Mouse (Mus musculus): Measurements from ENCODE around the gene Slx4ip.

Slx4ip gene

GRCm38 (mm10) chr2:137064513-137064912 lies 173.5 kb downstream of the Slx4ip start:
- no peak for DNase-seq (ENCODE audit: low spot score in 2 of 2)

GRCm38 (mm10) chr2:137067479-137068110 lies 176.6 kb downstream of the Slx4ip start:
- no peak for DNase-seq (ENCODE audit: low spot score in 2 of 2)

- no peak for DNase-seq (ENCODE audit: low spot score in 2 of 2)
Observed at GRCm38 (mm10) chr2:137073473-137074312, 182.7 kb downstream of the Slx4ip start.

- DNase-seq (ENCODE audit: low spot score in 2 of 2): no peak
Observed at GRCm38 (mm10) chr2:137074313-137074620, 183.2 kb downstream of the Slx4ip start.

- no peak for DNase-seq (ENCODE audit: low spot score in 2 of 2)
Observed at GRCm38 (mm10) chr2:137078771-137079170, 187.8 kb downstream of the Slx4ip start.

- DNase-seq (ENCODE audit: low spot score in 2 of 2): no peak
Observed at GRCm38 (mm10) chr2:137079721-137080320, 188.8 kb downstream of the Slx4ip start.

GRCm38 (mm10) chr2:137080468-137080867 lies 189.4 kb downstream of the Slx4ip start:
- DNase-seq (ENCODE audit: low spot score in 2 of 2): no peak

- no peak for DNase-seq (ENCODE audit: low spot score in 2 of 2)
Observed at GRCm38 (mm10) chr2:137081001-137081400, 190.0 kb downstream of the Slx4ip start.

- DNase-seq (ENCODE audit: low spot score in 2 of 2): no peak
Observed at GRCm38 (mm10) chr2:137082896-137083620, 192.0 kb downstream of the Slx4ip start.

GRCm38 (mm10) chr2:137085257-137085656 lies 194.2 kb downstream of the Slx4ip start:
- no peak for DNase-seq (ENCODE audit: low spot score in 2 of 2)

- DNase-seq (ENCODE audit: low spot score in 2 of 2): no peak
Observed at GRCm38 (mm10) chr2:137086621-137087395, 195.8 kb downstream of the Slx4ip start.

- DNase-seq (ENCODE audit: low spot score in 2 of 2): no peak
Observed at GRCm38 (mm10) chr2:137087705-137088104, 196.7 kb downstream of the Slx4ip start.

GRCm38 (mm10) chr2:137091766-137092522 lies 200.9 kb downstream of the Slx4ip start:
- DNase-seq (ENCODE audit: low spot score in 2 of 2): no peak

GRCm38 (mm10) chr2:137092523-137093297 lies 201.7 kb downstream of the Slx4ip start:
- no peak for DNase-seq (ENCODE audit: low spot score in 2 of 2)

GRCm38 (mm10) chr2:137093298-137093630 lies 202.2 kb downstream of the Slx4ip start:
- DNase-seq (ENCODE audit: low spot score in 2 of 2): no peak

GRCm38 (mm10) chr2:137094301-137094700 lies 203.3 kb downstream of the Slx4ip start:
- DNase-seq (ENCODE audit: low spot score in 2 of 2): no peak

GRCm38 (mm10) chr2:137096981-137097460 lies 206.0 kb downstream of the Slx4ip start:
- DNase-seq (ENCODE audit: low spot score in 2 of 2): no peak

- no peak for DNase-seq (ENCODE audit: low spot score in 2 of 2)
Observed at GRCm38 (mm10) chr2:137098269-137099035, 207.4 kb downstream of the Slx4ip start.

GRCm38 (mm10) chr2:137099211-137099734 lies 208.3 kb downstream of the Slx4ip start:
- DNase-seq (ENCODE audit: low spot score in 2 of 2): no peak

Data from spleen, postnatal 10 days (tissue).